Mouse (Mus musculus) CH12.LX (cell line): Measurements from ENCODE around the gene Ptov1.

ENCODE experiments used
- CTCF ChIP-seq, 2 experiments: IDR thresholded peaks in 1 of 2; conservative IDR thresholded peaks in 1 of 2; 2 replicates each; pipeline ENCODE4 v1.5.1; 2011 to 2012; ENCODE audit warnings: low read depth in 2 of 2, low read length in 2 of 2, improper control_type of control experiment in 1 of 2, inconsistent platforms in 1 of 2, mild to moderate bottlenecking in 1 of 2, moderate library complexity in 1 of 2
- MAX ChIP-seq: IDR thresholded peaks from 2 replicates; pipeline ENCODE4 v1.6.1; 2011; ENCODE audit warnings: low read length, improper control_type of control experiment
- SIN3A ChIP-seq: IDR thresholded peaks from 2 replicates; pipeline ENCODE4 v1.6.1; 2012; ENCODE audit warnings: low read length, improper control_type of control experiment, inconsistent platforms

- TF ChIP-seq SIN3A: no peak
- no peak for TF ChIP-seq CTCF (conservative IDR thresholded peaks at IDR 0.05 in 1 of 2, IDR thresholded peaks at IDR 0.05 in 1 of 2; ENCODE audit: low read depth in 2 of 2, low read length in 2 of 2)
- no peak for TF ChIP-seq MAX
Measured at GRCm38 (mm10) chr7:44857905-44858304, 11.7 kb downstream of the Ptov1 start.
